Mouse (Mus musculus) forebrain, postnatal 0 days (tissue): ENCODE data around the gene Grk4. TPM values are rescaled to one million over a fixed set of nuclear protein-coding genes. Genes with fewer than 3 reads are reported as not detected.

Source experiments
- ATAC-seq: fragments of 200-750 bp; cut with Nextera tagmentation; 2 replicates; pipeline ENCODE4 v1.8.0; 2017; ENCODE audit warnings: mild to moderate bottlenecking, moderate library complexity
- DNase-seq: peaks from one replicate; pipeline ENCODE4 v3.0.0-alpha.2; 2015
- H3K27ac ChIP-seq: fragments of 300-500 bp; sonication (generic); 2 replicates; pipeline ENCODE4 v1.5.1; 2014; ENCODE audit warnings: low read depth, mild to moderate bottlenecking, antibody characterized with exemption, low read length, moderate library complexity, mixed read lengths
- H3K27me3 ChIP-seq: fragments of 300-500 bp; sonication (generic); 2 replicates; pipeline ENCODE4 v1.6.1; 2014; ENCODE audit warnings: mild to moderate bottlenecking, low read length, mixed read lengths; ENCODE audit not compliant: insufficient read depth
- H3K36me3 ChIP-seq: fragments of 300-500 bp; sonication (generic); 2 replicates; pipeline ENCODE4 v1.6.1; 2014; ENCODE audit warnings: mild to moderate bottlenecking, moderate library complexity; ENCODE audit not compliant: insufficient read depth
- H3K4me1 ChIP-seq: fragments of 300-500 bp; sonication (generic); 2 replicates; pipeline ENCODE4 v1.6.1; 2014; ENCODE audit warnings: antibody characterized with exemption; ENCODE audit not compliant: insufficient read depth
- H3K4me2 ChIP-seq: fragments of 300-500 bp; sonication (generic); 2 replicates; pipeline ENCODE4 v1.6.1; 2014; ENCODE audit warnings: low read depth, mild to moderate bottlenecking, moderate library complexity
- H3K4me3 ChIP-seq: fragments of 300-500 bp; sonication (generic); 2 replicates; pipeline ENCODE4 v1.5.1; 2014; ENCODE audit warnings: low read depth, low read length, mixed read lengths
- H3K9ac ChIP-seq: fragments of 300-500 bp; sonication (generic); 2 replicates; pipeline ENCODE4 v1.6.1; 2014; ENCODE audit warnings: mild to moderate bottlenecking
- H3K9me3 ChIP-seq: fragments of 300-500 bp; sonication (generic); 2 replicates; pipeline ENCODE4 v1.6.1; 2016; ENCODE audit warnings: low read length
- CTCF ChIP-seq: sonication (generic); IDR thresholded peaks from 2 replicates; pipeline ENCODE4 v1.5.1; 2016; ENCODE audit warnings: antibody characterized with exemption, control low read depth, low read depth
- WGBS: fragments of 180-500 bp; shearing (Covaris S2); extraction: QIAGEN DNeasy Blood & Tissue Kit; methylation state at CpG from one replicate; pipeline ENCODE4 v1.1.7; 2014; 5-methylcytosine and 5-hydroxymethylcytosine counted together
- microRNA counts: library from miRNA; unstranded; fragments of <30 nt; microRNA quantifications from one replicate; lab custom pipeline; 2015
- microRNA-seq, 2 experiments: library from miRNA; unstranded; fragments of <30 nt; microRNA quantifications; one replicate each; pipeline ENCODE4; 2016
- polyA plus RNA-seq: library from polyadenylated mRNA; unstranded; fragments of >200 nt; fragmentation: Nextera tagmentation; extraction: Ambion mirVana; gene quantifications from 2 replicates; pipeline ENCODE4 v1.2.1, GENCODE M21; 2015
- total RNA-seq: library from RNA; depleted of rRNA; stranded (reverse); fragments of >200 nt; gene quantifications from 2 replicates; pipeline ENCODE4 v1.2.3, GENCODE M21; 2014; rRNA removed

The Grk4 gene
- total and polyA plus RNA-seq, 2 experiments from 2014 or later: 3.5 to 3.6 TPM

- ATAC-seq (no peak), DNase-seq (no peak)
- H3K9me3 ChIP-seq: no peaks in the 10 kb centered on the region
- H3K4me2 ChIP-seq: no peak overlapping the region
- TF ChIP-seq CTCF: no peak
- no peak overlapping the region for H3K9ac ChIP-seq
- 82% methylated on average over 2 of the region's 2 CpGs for WGBS
- no peaks in the 10 kb centered on the region for H3K4me1 ChIP-seq
- H3K4me3 ChIP-seq: no peak overlapping the region
- H3K27ac ChIP-seq: no peak overlapping the region
- H3K36me3 ChIP-seq: peaks cover 39% of the 10 kb centered on the region
- no peaks in the 10 kb centered on the region for H3K27me3 ChIP-seq
Measured at GRCm38 (mm10) chr5:34791141-34791540, 131.0 kb downstream of the Grk4 start.

GRCm38 (mm10) chr5:34800292-34800953 lies 140.2 kb downstream of the Grk4 start:
- Histone ChIP-seq H3K27ac (no peak overlapping the region), H3K9ac (no peak overlapping the region), H3K36me3 (peaks cover 49% of the 10 kb centered on the region), H3K27me3 (no peaks in the 10 kb centered on the region), H3K4me1 (no peaks in the 10 kb centered on the region), H3K4me3 (no peak overlapping the region), H3K9me3 (no peaks in the 10 kb centered on the region), H3K4me2 (no peak overlapping the region)
- TF ChIP-seq CTCF: no peak
- 97% methylated on average over 5 of the region's 5 CpGs for WGBS
- ATAC-seq (no peak), DNase-seq (no peak)

MicroRNAs within 50 kb of the gene (microRNA counts, 519-probe panel; counts per million panel counts)
- microRNA mmu-miR-467g (lab: Ali Mortazavi, UCI): not detected

Small RNA genes within 50 kb of the gene (microRNA-seq; reads per million reads assigned to microRNA genes)
- 0 reads per million in 2 experiments for gene Mir467g

Other genes starting within 250 kb of the Grk4 start
- 7.2 and 9.7 TPM in 2 replicates for gene Tnip2, start 146.4 kb upstream of the Grk4 start, total RNA-seq
- gene Tnip2, start 146.4 kb upstream of the Grk4 start, polyA plus RNA-seq: 4.9 and 9.4 TPM in 2 replicates
- gene Sh3bp2, start 134.5 kb upstream of the Grk4 start, total RNA-seq: 37.6 and 43.7 TPM in 2 replicates
- 21.5 and 21.8 TPM in 2 replicates for gene Sh3bp2, start 134.5 kb upstream of the Grk4 start, polyA plus RNA-seq
- 270 and 334 TPM in 2 replicates for gene Add1, start 86.7 kb upstream of the Grk4 start, total RNA-seq
- 165 and 175 TPM in 2 replicates for gene Add1, start 86.7 kb upstream of the Grk4 start, polyA plus RNA-seq
- 59.9 and 78.4 TPM in 2 replicates for gene Mfsd10, start 23.2 kb upstream of the Grk4 start, total RNA-seq
- gene Mfsd10, start 23.2 kb upstream of the Grk4 start, polyA plus RNA-seq: 76.0 and 95.9 TPM in 2 replicates
- gene Nop14, start 231 bp upstream of the Grk4 start, total RNA-seq: 12.1 and 14.9 TPM in 2 replicates
- gene Nop14, start 231 bp upstream of the Grk4 start, polyA plus RNA-seq: 22.0 and 23.3 TPM in 2 replicates
- gene Htt, start 101.4 kb downstream of the Grk4 start, total RNA-seq: 26.9 and 33.6 TPM in 2 replicates
- 2.0 and 4.1 TPM in 2 replicates for gene Htt, start 101.4 kb downstream of the Grk4 start, polyA plus RNA-seq
- gene Msantd1, start 247.6 kb downstream of the Grk4 start, total RNA-seq: 14.5 and 27.3 TPM in 2 replicates
- gene Msantd1, start 247.6 kb downstream of the Grk4 start, polyA plus RNA-seq: 13.0 and 14.8 TPM in 2 replicates